Mouse (Mus musculus): ENCODE measurements around the gene Lrrfip2. TPM values are rescaled to one million over a fixed set of nuclear protein-coding genes. Genes with fewer than 3 reads are reported as not detected.

Gene Lrrfip2
- polyA plus RNA-seq, 1 experiment = 1.6 TPM

GRCm38 (mm10) chr9:111124440-111124839 is 7.0 kb downstream of the Lrrfip2 start:
- peaks cover 23% of the 10 kb centered on the region for H3K4me1 ChIP-seq (ENCODE audit: control insufficient read depth)
- no peaks in the 10 kb centered on the region for H3K27me3 ChIP-seq (ENCODE audit: control insufficient read depth)
- H3K36me3 ChIP-seq (ENCODE audit: control insufficient read depth) = peaks cover 3% of the 10 kb centered on the region

GRCm38 (mm10) chr9:111126735-111127134 is 9.3 kb downstream of the Lrrfip2 start:
- peaks cover 3% of the 10 kb centered on the region; the same call in 1 of the 2 replicates for H3K36me3 ChIP-seq (ENCODE audit: control insufficient read depth)

More at GRCm38 (mm10) chr9:111124440-111124839, 7.0 kb downstream of the Lrrfip2 start:
- Histone ChIP-seq H3K9me3 (ENCODE audit: control insufficient read depth, low read length) (no peaks in the 10 kb centered on the region), H3K4me3 (replicated peaks) (no peak overlapping the region)
- TF ChIP-seq GATA1 (IDR thresholded peaks at IDR 0.05; ENCODE audit: low read length) (no peak), TAL1 (IDR thresholded peaks at IDR 0.05; ENCODE audit: low read length) (no peak)

GRCm38 (mm10) chr9:111127749-111128148 is 10.4 kb downstream of the Lrrfip2 start:
- H3K4me1 ChIP-seq (ENCODE audit: control insufficient read depth) = peaks cover 17% of the 10 kb centered on the region
- no peak overlapping the region for H3K4me3 ChIP-seq (replicated peaks)
- H3K36me3 ChIP-seq (ENCODE audit: control insufficient read depth) = peaks cover 3% of the 10 kb centered on the region; the same call in 1 of the 2 replicates
- no peaks in the 10 kb centered on the region for H3K27me3 ChIP-seq (ENCODE audit: control insufficient read depth)
- TF ChIP-seq GATA1 (IDR thresholded peaks at IDR 0.05; ENCODE audit: low read length) (no peak), TAL1 (IDR thresholded peaks at IDR 0.05; ENCODE audit: low read length) (no peak)
- no peaks in the 10 kb centered on the region for H3K9me3 ChIP-seq (ENCODE audit: control insufficient read depth, low read length)

More at GRCm38 (mm10) chr9:111126735-111127134, 9.3 kb downstream of the Lrrfip2 start:
- no peaks in the 10 kb centered on the region for H3K27me3 ChIP-seq (ENCODE audit: control insufficient read depth)
- H3K4me3 ChIP-seq (replicated peaks) = no peak overlapping the region
- peaks cover 19% of the 10 kb centered on the region for H3K4me1 ChIP-seq (ENCODE audit: control insufficient read depth)
- no peaks in the 10 kb centered on the region for H3K9me3 ChIP-seq (ENCODE audit: control insufficient read depth, low read length)
- TF ChIP-seq TAL1 (IDR thresholded peaks at IDR 0.05; ENCODE audit: low read length) = no peak
- TF ChIP-seq GATA1 (IDR thresholded peaks at IDR 0.05; ENCODE audit: low read length) = no peak

GRCm38 (mm10) chr9:111130126-111130525 is 12.7 kb downstream of the Lrrfip2 start:
- no peaks in the 10 kb centered on the region; the same call in 1 of the 2 replicates for H3K36me3 ChIP-seq (ENCODE audit: control insufficient read depth)
- no peak overlapping the region for H3K4me3 ChIP-seq (replicated peaks)

GRCm38 (mm10) chr9:111138161-111138560 is 20.8 kb downstream of the Lrrfip2 start:
- peaks cover 2% of the 10 kb centered on the region for H3K36me3 ChIP-seq (ENCODE audit: control insufficient read depth)
- H3K4me3 ChIP-seq (replicated peaks) = no peak overlapping the region
- no peaks in the 10 kb centered on the region for H3K9me3 ChIP-seq (ENCODE audit: control insufficient read depth, low read length)
- no peaks in the 10 kb centered on the region for H3K27me3 ChIP-seq (ENCODE audit: control insufficient read depth)
- TF ChIP-seq TAL1 (IDR thresholded peaks at IDR 0.05; ENCODE audit: low read length) = no peak
- TF ChIP-seq GATA1 (IDR thresholded peaks at IDR 0.05; ENCODE audit: low read length) = no peak
- peaks cover 2% of the 10 kb centered on the region; the same call in 1 of the 2 replicates for H3K4me1 ChIP-seq (ENCODE audit: control insufficient read depth)

More at GRCm38 (mm10) chr9:111130126-111130525, 12.7 kb downstream of the Lrrfip2 start:
- H3K27me3 ChIP-seq (ENCODE audit: control insufficient read depth) = no peaks in the 10 kb centered on the region
- peaks cover 15% of the 10 kb centered on the region for H3K4me1 ChIP-seq (ENCODE audit: control insufficient read depth)
- no peaks in the 10 kb centered on the region for H3K9me3 ChIP-seq (ENCODE audit: control insufficient read depth, low read length)
- TF ChIP-seq TAL1 (IDR thresholded peaks at IDR 0.05; ENCODE audit: low read length) (no peak), GATA1 (IDR thresholded peaks at IDR 0.05; ENCODE audit: low read length) (no peak)

GRCm38 (mm10) chr9:111142721-111143120 is 25.3 kb downstream of the Lrrfip2 start:
- Histone ChIP-seq H3K27me3 (ENCODE audit: control insufficient read depth) (no peaks in the 10 kb centered on the region), H3K36me3 (ENCODE audit: control insufficient read depth) (peaks cover 2% of the 10 kb centered on the region), H3K4me3 (replicated peaks) (no peak overlapping the region), H3K4me1 (ENCODE audit: control insufficient read depth) (no peaks in the 10 kb centered on the region), H3K9me3 (ENCODE audit: control insufficient read depth, low read length) (no peaks in the 10 kb centered on the region)
- TF ChIP-seq GATA1 (IDR thresholded peaks at IDR 0.05; ENCODE audit: low read length) = no peak
- TF ChIP-seq TAL1 (IDR thresholded peaks at IDR 0.05; ENCODE audit: low read length) = no peak

- H3K4me3 ChIP-seq (replicated peaks) = no peak overlapping the region
- H3K9me3 ChIP-seq (ENCODE audit: control insufficient read depth, low read length) = no peaks in the 10 kb centered on the region
- H3K27me3 ChIP-seq (ENCODE audit: control insufficient read depth) = no peaks in the 10 kb centered on the region
- H3K36me3 ChIP-seq (ENCODE audit: control insufficient read depth) = peaks cover 2% of the 10 kb centered on the region
- no peaks in the 10 kb centered on the region for H3K4me1 ChIP-seq (ENCODE audit: control insufficient read depth)
- TF ChIP-seq TAL1 (IDR thresholded peaks at IDR 0.05; ENCODE audit: low read length) (no peak), GATA1 (IDR thresholded peaks at IDR 0.05; ENCODE audit: low read length) (no peak)
Measured at GRCm38 (mm10) chr9:111143387-111143786, 26.0 kb downstream of the Lrrfip2 start.

- H3K9me3 ChIP-seq (ENCODE audit: control insufficient read depth, low read length) = no peaks in the 10 kb centered on the region
- peaks cover 2% of the 10 kb centered on the region for H3K36me3 ChIP-seq (ENCODE audit: control insufficient read depth)
- H3K4me3 ChIP-seq (replicated peaks) = no peak overlapping the region
- no peaks in the 10 kb centered on the region for H3K27me3 ChIP-seq (ENCODE audit: control insufficient read depth)
- no peaks in the 10 kb centered on the region for H3K4me1 ChIP-seq (ENCODE audit: control insufficient read depth)
- TF ChIP-seq TAL1 (IDR thresholded peaks at IDR 0.05; ENCODE audit: low read length) (no peak), GATA1 (IDR thresholded peaks at IDR 0.05; ENCODE audit: low read length) (no peak)
Measured at GRCm38 (mm10) chr9:111144711-111145110, 27.3 kb downstream of the Lrrfip2 start.

- peaks cover 2% of the 10 kb centered on the region for H3K4me1 ChIP-seq (ENCODE audit: control insufficient read depth)
- H3K4me3 ChIP-seq (replicated peaks) = no peak overlapping the region
- no peak for TF ChIP-seq TAL1 (IDR thresholded peaks at IDR 0.05; ENCODE audit: low read length)
- TF ChIP-seq GATA1 (IDR thresholded peaks at IDR 0.05; ENCODE audit: low read length) = no peak
- H3K27me3 ChIP-seq (ENCODE audit: control insufficient read depth) = no peaks in the 10 kb centered on the region
- H3K9me3 ChIP-seq (ENCODE audit: control insufficient read depth, low read length) = no peaks in the 10 kb centered on the region
- H3K36me3 ChIP-seq (ENCODE audit: control insufficient read depth) = peaks cover 2% of the 10 kb centered on the region
Measured at GRCm38 (mm10) chr9:111145497-111146190, 28.3 kb downstream of the Lrrfip2 start.
